Mouse (Mus musculus) liver, embryonic 14.5 days (tissue): ENCODE measurements around the gene Rrn3.

ENCODE experiments used
- CTCF ChIP-seq: IDR thresholded peaks from 2 replicates; pipeline ENCODE4 v1.5.1; 2016; ENCODE audit warnings: antibody characterized with exemption, low read depth, control low read depth
- EP300 ChIP-seq: IDR thresholded peaks from 2 replicates; pipeline ENCODE4 v1.6.1; 2016; ENCODE audit warnings: antibody characterized with exemption, low read depth

- TF ChIP-seq EP300: no peak
- no peak for TF ChIP-seq CTCF
Measured at GRCm38 (mm10) chr16:13818560-13819393, 38.3 kb downstream of the Rrn3 start, which contains the start of gene Ntan1.
